Mouse (Mus musculus) liver, adult 2 months (tissue): ENCODE data around the gene Psmb11.

Experiments used
- CTCF ChIP-seq: fragments of 200-500 bp; IDR thresholded peaks from 2 replicates; pipeline ENCODE4 v1.5.1; 2011; ENCODE audit warnings: low read depth, low read length, control low read depth
- POLR2A ChIP-seq: fragments of 200-500 bp; IDR thresholded peaks from 2 replicates; pipeline ENCODE4 v1.6.1; 2011; ENCODE audit warnings: low read length, control low read depth; ENCODE audit not compliant: insufficient read depth; ENCODE audit errors: extremely low read depth

DNA sequence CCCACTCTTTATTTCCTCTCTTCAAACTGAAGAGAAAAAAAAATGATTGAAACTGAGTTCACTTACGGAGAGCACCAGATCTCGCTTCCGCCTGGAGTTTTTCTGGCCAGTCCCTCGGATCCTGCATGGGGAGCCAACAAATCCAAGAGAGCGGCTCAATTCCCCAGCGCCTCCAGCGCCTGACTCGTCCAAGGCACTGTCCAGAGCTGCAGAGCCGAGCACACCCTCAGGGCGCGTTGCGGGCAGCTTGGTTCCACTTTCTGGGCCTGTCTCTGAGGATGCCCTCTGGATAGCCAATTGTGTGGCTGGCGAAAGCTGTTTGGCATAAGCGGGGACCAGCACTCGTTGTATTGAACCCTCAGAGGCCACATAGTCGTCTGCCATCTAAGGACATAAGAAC is 30.2 kb upstream of the Psmb11 start:
- TF ChIP-seq CTCF (no peak), POLR2A (no peak)
